ENCODE assay signal across 9 mouse cellular contexts in the genomic region with DNA sequence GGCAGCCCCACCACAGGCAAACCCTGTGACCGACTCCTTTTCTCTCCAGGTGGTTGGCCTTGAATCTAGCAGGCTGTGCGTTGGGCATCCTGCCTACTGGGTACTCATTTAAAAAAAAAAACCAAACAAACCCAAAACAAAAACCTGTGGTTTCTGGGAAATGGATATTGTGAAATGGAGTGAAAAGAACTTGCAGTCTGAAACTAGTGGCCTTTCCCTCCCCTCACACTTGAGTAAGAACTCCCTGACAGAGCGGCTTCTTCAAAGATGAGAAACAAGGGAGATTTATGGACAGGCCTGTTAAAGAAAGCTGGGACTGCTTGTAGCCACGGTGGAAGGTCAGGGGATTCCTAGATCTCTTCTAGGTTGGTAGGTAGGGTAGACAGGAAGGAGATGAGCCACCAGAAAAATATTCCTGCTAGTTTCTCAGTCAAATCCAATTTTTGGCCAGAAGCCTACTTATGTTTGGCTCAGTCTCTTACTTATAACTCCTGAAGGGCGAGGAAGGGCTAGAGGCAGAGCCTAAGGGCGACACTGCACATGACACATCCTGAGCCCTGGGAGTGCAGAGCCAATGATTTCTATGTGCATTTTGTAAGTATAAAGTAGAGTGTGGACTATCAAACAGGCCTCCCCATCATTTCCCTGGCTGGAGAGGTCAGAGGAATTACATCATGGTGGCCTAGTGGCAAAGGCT. TPM values are rescaled to one million over a fixed set of nuclear protein-coding genes. Genes with fewer than 3 reads are reported as not detected.
DNase-seq lines count a peak whose midpoint lies in the region; ATAC-seq and TF ChIP-seq lines count a peak whose summit lies in the region.
"Had no signal": no experiment of that assay in that cellular context is flagged by ENCODE, and none has a peak within 500 bp of the region (broad histone marks: within the 10 kb centered on the region; RNA-seq: fewer than 3 reads in every experiment).

No protein-coding gene starts in this region.

- intact Hi-C loops in gastrocnemius, adult 2 months (cut with DNase I), result no loop called here

- no peaks in the 10 kb centered on the region for H3K27me3 ChIP-seq in lung, embryonic 16.5 days (ENCODE audit: control insufficient read depth, insufficient read depth, low read depth, low read length)
- H3K27me3 ChIP-seq: lung, embryonic 15.5 days had no signal

- DNase-seq in gastrocnemius, adult 2 months, result no peak
- no peak for DNase-seq in gastrocnemius, postnatal 4 days (ENCODE audit: low spot score in 2 of 2)
- DNase-seq in lung, postnatal 10 days, result no peak
- DNase-seq in adrenal gland, adult 8-10 months, result peak; percentile 43
- DNase-seq: retina, postnatal 1 day had no signal

- no peaks in the 10 kb centered on the region; the same call in 1 of the 2 replicates for H3K4me1 ChIP-seq in lung, embryonic 16.5 days (replicated peaks; ENCODE audit: control insufficient read depth, insufficient read depth, low read length)
- H3K4me1 ChIP-seq: lung, embryonic 15.5 days had no signal

- ATAC-seq in lung, embryonic 16.5 days (ENCODE audit: low read depth), result no peak
- ATAC-seq in megakaryocyte, adult 5-6 weeks (ENCODE audit: poor library complexity, severe bottlenecking), result peak; percentile 57
- ATAC-seq in frontal cortex, adult (ENCODE audit: low TSS enrichment), result no peak

- H3K9ac ChIP-seq in lung, embryonic 16.5 days (ENCODE audit: low read length), result no peak overlapping the region
- H3K9ac ChIP-seq: lung, embryonic 15.5 days had no signal

- no peak overlapping the region for H3K4me2 ChIP-seq in lung, embryonic 16.5 days (ENCODE audit: low read depth, low read length)
- H3K4me2 ChIP-seq: lung, embryonic 15.5 days had no signal

- H3K9me3 ChIP-seq in lung, embryonic 16.5 days (ENCODE audit: control insufficient read depth, low read length), result no peaks in the 10 kb centered on the region
- H3K9me3 ChIP-seq: lung, embryonic 15.5 days had no signal

- no peak overlapping the region for H3K4me3 ChIP-seq in gastrocnemius, adult 2 months
- no peak overlapping the region for H3K4me3 ChIP-seq in lung, embryonic 16.5 days (ENCODE audit: low read length)
- H3K4me3 ChIP-seq: lung, embryonic 15.5 days had no signal

- H3K27ac ChIP-seq in gastrocnemius, adult 2 months, result peak overlapping the region; percentile 10; the same call in 1 of the 2 replicates
- peak overlapping the region; percentile 14; the same call in 1 of the 2 replicates for H3K27ac ChIP-seq in lung, embryonic 16.5 days (ENCODE audit: low read length)
- H3K27ac ChIP-seq: lung, embryonic 15.5 days had no signal

- no peak for TF ChIP-seq CTCF in gastrocnemius, adult 2 months (IDR thresholded peaks at IDR 0.05)

- peaks cover 5% of the 10 kb centered on the region for H3K36me3 ChIP-seq in lung, embryonic 16.5 days (ENCODE audit: control insufficient read depth, insufficient read depth, low read length)

- WGBS in lung, embryonic 16.5 days, result 60% methylated on average over 6 of the region's 6 CpGs

RNA-seq across cellular contexts. Expression of gene Zfp36l2, which starts 27.7 kb away (rescaled TPM):
- 10 to 100 TPM in 1 of 2 experiments, 1 to 10 TPM in 1; 9.7 to 10.1 TPM for total RNA-seq in gastrocnemius, adult 2 months (2021)
- total RNA-seq in gastrocnemius, postnatal 4 days (2021), result 10 to 100 TPM; 41.2 to 47.3 TPM
- polyA plus RNA-seq in lung, embryonic 16.5 days (2015; fragmentation: Nextera tagmentation; extraction: Ambion mirVana), result 10.1 and 11.2 TPM in 2 replicates
- 10 to 100 TPM; 52.8 to 74.4 (median 54.2) TPM for total RNA-seq in adrenal gland, adult 8-10 months (2022)
- 316 and 357 TPM in 2 replicates for total RNA-seq in megakaryocyte, adult 5-6 weeks (2015)
- 121 and 168 TPM in 2 replicates for total RNA-seq in megakaryocyte, adult 5-6 weeks (2017)
